9 mouse cellular contexts compared by ENCODE assay signal in genomic region chr9:110635225-110635624, GRCm38 (mm10). TPM values are rescaled to one million over a fixed set of nuclear protein-coding genes. Genes with fewer than 3 reads are reported as not detected.
A peak's percentile ranks its signal among the peaks of the same experiment; 100 is the strongest.
DNase-seq lines count a peak whose midpoint lies in the region; ATAC-seq and TF ChIP-seq lines count a peak whose summit lies in the region.
"Had no signal": no experiment of that assay in that cellular context is flagged by ENCODE, and none has a peak within 500 bp of the region (broad histone marks: within the 10 kb centered on the region; RNA-seq: fewer than 3 reads in every experiment).

No protein-coding gene starts in this region.

- ATAC-seq in hindbrain, embryonic 13.5 days (ENCODE audit: low FRiP score): no peak
- ATAC-seq in forebrain, embryonic 15.5 days (replicated peaks): peak; percentile 49; the same call in 1 of the 2 replicates
- peak; percentile 56 for ATAC-seq in hindbrain, embryonic 11.5 days (ENCODE audit: low FRiP score)
- peak; percentile 20; the same call in 1 of the 2 replicates for ATAC-seq in midbrain, embryonic 13.5 days
- ATAC-seq: Patski had no signal

- TF ChIP-seq POLR2A in spleen, adult 2 months (IDR thresholded peaks at IDR 0.05; ENCODE audit: low read depth, low read length): no peak

- H3K4me1 ChIP-seq in hindbrain, embryonic 10.5 days (replicated peaks): peaks cover 31% of the 10 kb centered on the region
- peaks cover 10% of the 10 kb centered on the region for H3K4me1 ChIP-seq in hindbrain, embryonic 13.5 days (replicated peaks)
- peaks cover 10% of the 10 kb centered on the region for H3K4me1 ChIP-seq in forebrain, embryonic 15.5 days
- H3K4me1 ChIP-seq in hindbrain, embryonic 11.5 days (replicated peaks; ENCODE audit: control insufficient read depth, insufficient read depth, low read length): peaks cover 3% of the 10 kb centered on the region; the same call in 1 of the 2 replicates
- H3K4me1 ChIP-seq in midbrain, embryonic 13.5 days (replicated peaks): peaks cover 18% of the 10 kb centered on the region
- H3K4me1 ChIP-seq in spleen, adult 2 months (ENCODE audit: control insufficient read depth, insufficient read depth, insufficient read length): no peaks in the 10 kb centered on the region

- peak; percentile 99 for TF ChIP-seq CTCF in spleen, adult 2 months (IDR thresholded peaks at IDR 0.05; ENCODE audit: extremely low read depth, insufficient read depth, insufficient read length, insufficient replicate concordance)

- no peak overlapping the region for H3K27ac ChIP-seq in hindbrain, embryonic 10.5 days
- H3K27ac ChIP-seq in hindbrain, embryonic 13.5 days: no peak overlapping the region
- no peak overlapping the region for H3K27ac ChIP-seq in forebrain, embryonic 15.5 days (replicated peaks)
- no peak overlapping the region for H3K27ac ChIP-seq in hindbrain, embryonic 11.5 days (ENCODE audit: low read depth, low read length)
- H3K27ac ChIP-seq in midbrain, embryonic 13.5 days: no peak overlapping the region
- no peak overlapping the region for H3K27ac ChIP-seq in spleen, adult 2 months (ENCODE audit: insufficient read depth, low read length)

- no peak overlapping the region for H3K4me2 ChIP-seq in hindbrain, embryonic 13.5 days
- H3K4me2 ChIP-seq in forebrain, embryonic 15.5 days (replicated peaks): no peak overlapping the region
- H3K4me2 ChIP-seq in hindbrain, embryonic 11.5 days (replicated peaks; ENCODE audit: low read depth, low read length): no peak overlapping the region
- no peak overlapping the region for H3K4me2 ChIP-seq in midbrain, embryonic 13.5 days (replicated peaks)

- peaks cover 8% of the 10 kb centered on the region; the same call in 1 of the 2 replicates for H3K36me3 ChIP-seq in hindbrain, embryonic 10.5 days
- peaks cover 5% of the 10 kb centered on the region for H3K36me3 ChIP-seq in hindbrain, embryonic 13.5 days
- H3K36me3 ChIP-seq in forebrain, embryonic 15.5 days: no peaks in the 10 kb centered on the region
- H3K36me3 ChIP-seq in hindbrain, embryonic 11.5 days (ENCODE audit: control insufficient read depth, insufficient read depth, low read length): no peaks in the 10 kb centered on the region
- 0 out of 2 replicates have a peak, but pooled peaks cover 3% of the 10 kb centered on the region for H3K36me3 ChIP-seq in midbrain, embryonic 13.5 days
- H3K36me3 ChIP-seq in spleen, adult 2 months (ENCODE audit: control insufficient read depth, insufficient read depth, low read length): peaks cover 31% of the 10 kb centered on the region

- no peak overlapping the region for H3K9ac ChIP-seq in hindbrain, embryonic 13.5 days
- H3K9ac ChIP-seq in forebrain, embryonic 15.5 days (replicated peaks): no peak overlapping the region
- H3K9ac ChIP-seq in hindbrain, embryonic 11.5 days (ENCODE audit: low read depth, low read length): no peak overlapping the region
- H3K9ac ChIP-seq in midbrain, embryonic 13.5 days (replicated peaks): no peak overlapping the region

- DNase-seq in hindbrain, embryonic 10.5 days (ENCODE audit: low spot score): peak; percentile 88
- DNase-seq in cerebellum, adult 11-12 months: peak; percentile 79
- peak; percentile 90 for DNase-seq in hindbrain, embryonic 11.5 days (ENCODE audit: low spot score)
- peak; percentile 70 to 91 for DNase-seq in left cerebral cortex, postnatal 10 days (ENCODE audit: extremely low spot score in 1 of 2, low spot score in 2 of 2)
- peak; percentile 58 to 89 for DNase-seq in spleen, adult 2 months (ENCODE audit: low read depth in 1 of 2, low spot score in 2 of 2)

- intact Hi-C loops in left cerebral cortex, postnatal 10 days (cut with DNase I): loop anchor here (1.0 to 10.0 kb wide), 2 partner anchors 74 to 140 kb away; no protein-coding TSS in a partner anchor

- WGBS in hindbrain, embryonic 10.5 days: 6% methylated on average over 19 of the region's 19 CpGs
- WGBS in hindbrain, embryonic 13.5 days: 7% methylated on average over 19 of the region's 19 CpGs
- WGBS in forebrain, embryonic 15.5 days: 5% methylated on average over 19 of the region's 19 CpGs
- WGBS in hindbrain, embryonic 11.5 days: 6% methylated on average over 19 of the region's 19 CpGs
- WGBS in midbrain, embryonic 13.5 days: 8% methylated on average over 19 of the region's 19 CpGs
- 18% methylated on average over 19 of the region's 19 CpGs for WGBS in spleen, adult 2 months

- H3K9me3 ChIP-seq in hindbrain, embryonic 10.5 days: no peaks in the 10 kb centered on the region
- H3K9me3 ChIP-seq in hindbrain, embryonic 13.5 days: no peaks in the 10 kb centered on the region
- H3K9me3 ChIP-seq in forebrain, embryonic 15.5 days: no peaks in the 10 kb centered on the region
- no peaks in the 10 kb centered on the region for H3K9me3 ChIP-seq in hindbrain, embryonic 11.5 days (ENCODE audit: control insufficient read depth, low read length)
- no peaks in the 10 kb centered on the region for H3K9me3 ChIP-seq in midbrain, embryonic 13.5 days

- H3K27me3 ChIP-seq in hindbrain, embryonic 10.5 days (ENCODE audit: insufficient read depth, poor library complexity, severe bottlenecking): peaks cover 61% of the 10 kb centered on the region
- peaks cover 53% of the 10 kb centered on the region for H3K27me3 ChIP-seq in hindbrain, embryonic 13.5 days
- H3K27me3 ChIP-seq in forebrain, embryonic 15.5 days: peaks cover 6% of the 10 kb centered on the region; the same call in 1 of the 2 replicates
- H3K27me3 ChIP-seq in hindbrain, embryonic 11.5 days (ENCODE audit: control insufficient read depth, insufficient read depth, low read length): peaks cover 19% of the 10 kb centered on the region
- H3K27me3 ChIP-seq in midbrain, embryonic 13.5 days: peaks cover 42% of the 10 kb centered on the region
- no peaks in the 10 kb centered on the region for H3K27me3 ChIP-seq in spleen, adult 2 months (ENCODE audit: control insufficient read depth, insufficient read depth, low read length)
- H3K27me3 ChIP-seq: Patski had no signal

- no peak overlapping the region for H3K4me3 ChIP-seq in hindbrain, embryonic 10.5 days
- H3K4me3 ChIP-seq in hindbrain, embryonic 13.5 days: no peak overlapping the region
- H3K4me3 ChIP-seq in forebrain, embryonic 15.5 days: no peak overlapping the region
- no peak overlapping the region for H3K4me3 ChIP-seq in hindbrain, embryonic 11.5 days (ENCODE audit: low read depth, low read length)
- H3K4me3 ChIP-seq in midbrain, embryonic 13.5 days (replicated peaks): no peak overlapping the region
- H3K4me3 ChIP-seq in spleen, adult 2 months (ENCODE audit: extremely low read depth, insufficient read depth, insufficient read length): no peak overlapping the region

RNA-seq across cellular contexts. Expression of gene Nradd, which starts 11.0 kb away (rescaled TPM):
- 39.9 and 49.9 TPM in 2 replicates for polyA plus RNA-seq in hindbrain, embryonic 10.5 days (2016; fragmentation: Nextera tagmentation; extraction: Ambion mirVana)
- polyA plus RNA-seq in hindbrain, embryonic 13.5 days (2015; fragmentation: Nextera tagmentation; extraction: Ambion mirVana): 34.9 and 38.0 TPM in 2 replicates
- polyA plus RNA-seq in forebrain, embryonic 15.5 days (2015; fragmentation: Nextera tagmentation; extraction: Ambion mirVana): 29.1 and 32.8 TPM in 2 replicates
- polyA plus RNA-seq in hindbrain, embryonic 11.5 days (2014; fragmentation: Nextera tagmentation; extraction: Ambion mirVana): 21.9 and 22.0 TPM in 2 replicates
- total RNA-seq in left cerebral cortex, postnatal 10 days (2021): 1 to 10 TPM; 1.0 to 2.0 TPM
- polyA plus RNA-seq in midbrain, embryonic 13.5 days (2015; fragmentation: Nextera tagmentation; extraction: Ambion mirVana): 33.8 and 36.6 TPM in 2 replicates
- 5.2 and 5.5 TPM in 2 replicates for polyA plus RNA-seq in spleen, adult 2 months (2012; rRNA removed)

RNA-seq across cellular contexts. Expression of gene Nbeal2, which starts 18.7 kb away (rescaled TPM):
- 1.4 and 1.7 TPM in 2 replicates for polyA plus RNA-seq in hindbrain, embryonic 10.5 days (2016; fragmentation: Nextera tagmentation; extraction: Ambion mirVana)
- polyA plus RNA-seq in hindbrain, embryonic 13.5 days (2015; fragmentation: Nextera tagmentation; extraction: Ambion mirVana): 2.4 TPM in 2 replicates
- 2.1 and 2.4 TPM in 2 replicates for polyA plus RNA-seq in forebrain, embryonic 15.5 days (2015; fragmentation: Nextera tagmentation; extraction: Ambion mirVana)
- 1.9 and 2.4 TPM in 2 replicates for polyA plus RNA-seq in hindbrain, embryonic 11.5 days (2014; fragmentation: Nextera tagmentation; extraction: Ambion mirVana)
- 10 to 100 TPM; 12.6 to 12.7 TPM for total RNA-seq in left cerebral cortex, postnatal 10 days (2021)
- 2.0 and 3.1 TPM in 2 replicates for polyA plus RNA-seq in midbrain, embryonic 13.5 days (2015; fragmentation: Nextera tagmentation; extraction: Ambion mirVana)
- polyA plus RNA-seq in spleen, adult 2 months (2012; rRNA removed): 78.9 and 82.2 TPM in 2 replicates

RNA-seq across cellular contexts. Expression of gene Ccdc12, which starts 21.1 kb away (rescaled TPM):
- polyA plus RNA-seq in hindbrain, embryonic 10.5 days (2016; fragmentation: Nextera tagmentation; extraction: Ambion mirVana): 173 and 180 TPM in 2 replicates
- 122 TPM in 2 replicates for polyA plus RNA-seq in hindbrain, embryonic 13.5 days (2015; fragmentation: Nextera tagmentation; extraction: Ambion mirVana)
- 120 and 130 TPM in 2 replicates for polyA plus RNA-seq in forebrain, embryonic 15.5 days (2015; fragmentation: Nextera tagmentation; extraction: Ambion mirVana)
- polyA plus RNA-seq in hindbrain, embryonic 11.5 days (2014; fragmentation: Nextera tagmentation; extraction: Ambion mirVana): 141 and 145 TPM in 2 replicates
- 10 to 100 TPM; 43.6 to 44.0 TPM for total RNA-seq in left cerebral cortex, postnatal 10 days (2021)
- 136 and 140 TPM in 2 replicates for polyA plus RNA-seq in midbrain, embryonic 13.5 days (2015; fragmentation: Nextera tagmentation; extraction: Ambion mirVana)
- polyA plus RNA-seq in spleen, adult 2 months (2012; rRNA removed): 103 and 110 TPM in 2 replicates

Comparison
In these comparisons a context has a peak if more than half of its experiments do, and no peak if none do; other contexts are left out.
1. RNA of gene Nbeal2, which starts 18.7 kb away (polyA plus RNA-seq): 78.9 to 82.2 TPM in spleen, adult 2 months; 2.1 to 2.4 TPM in forebrain, embryonic 15.5 days, 1.9 to 2.4 TPM in hindbrain, embryonic 11.5 days, 2.4 TPM in hindbrain, embryonic 13.5 days, 2.0 to 3.1 TPM in midbrain, embryonic 13.5 days and 1.4 to 1.7 TPM in hindbrain, embryonic 10.5 days; every median in the first group is over 10 times any median in the second.
2. Peak in every context shown above with its lines, with median percentiles within 50 percentile points of each other: DNase-seq.